Mouse (Mus musculus) v-Abl transformed pro-B cells (cell line): ENCODE results near the gene Mylk.

Source experiments
- in situ Hi-C, 2 experiments: fragments of 400-800 bp; cut with MboI; formaldehyde crosslinking; loops; one replicate each; pipeline ENCODE4 v1.15.1; 2025; ENCODE audit not compliant: unreplicated experiment in 2 of 2

Mylk gene

DNA sequence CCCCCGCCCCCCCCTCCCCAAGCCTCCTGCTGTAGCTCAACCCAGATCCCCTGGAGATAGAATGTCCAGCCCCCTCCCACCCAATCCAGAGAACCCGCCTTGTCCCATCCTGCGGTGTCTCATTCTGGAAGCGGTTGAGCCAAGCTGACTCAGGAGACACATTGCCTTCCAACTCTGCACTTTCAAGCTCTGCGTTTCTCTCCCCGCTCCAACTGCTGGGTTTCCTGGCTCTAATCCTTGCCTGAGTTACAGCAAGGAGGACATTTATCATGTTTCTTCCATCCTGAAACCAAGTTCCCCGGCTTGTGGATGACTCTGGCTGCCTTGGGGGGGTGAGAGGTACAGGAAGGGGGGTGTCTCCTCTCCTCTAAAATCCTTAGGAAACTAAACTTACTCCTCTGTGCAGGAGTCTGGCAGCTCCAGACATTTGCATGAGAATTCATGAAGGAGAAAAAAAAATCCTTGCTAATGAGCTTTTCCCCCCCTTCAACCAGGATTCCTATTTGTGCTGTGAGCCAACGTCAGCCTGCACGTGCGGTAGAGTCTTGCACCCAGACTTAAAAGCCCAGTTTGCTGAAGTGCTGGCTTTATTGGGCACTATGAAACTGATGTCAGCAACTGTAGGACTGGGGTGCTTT lies 256.0 kb downstream of the Mylk start:
- in situ Hi-C loops, result loop anchor here (25.0 kb wide), 1 partner anchor 314 kb away; the partner anchor contains the start of gene Ccdc14 (in 2 of the 2)

DNA sequence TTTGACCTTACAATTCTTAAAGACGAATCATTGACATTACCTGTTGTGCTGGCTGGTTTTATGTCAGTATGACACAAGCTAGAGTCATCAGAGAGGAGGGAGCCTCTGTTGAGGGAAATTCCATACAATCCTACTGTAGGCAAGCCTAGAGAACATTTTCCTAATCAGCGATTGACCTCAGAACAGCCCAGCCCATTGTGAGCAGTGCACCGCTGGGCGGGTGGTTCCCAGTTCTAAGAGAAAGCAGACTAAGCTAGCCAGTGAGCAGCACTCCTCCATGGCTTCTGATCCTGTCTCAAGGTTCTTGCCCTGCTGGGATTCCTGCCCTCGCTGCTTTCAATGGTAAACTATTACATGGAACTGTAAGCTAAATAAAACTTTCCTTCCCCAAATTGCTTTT lies 259.3 kb downstream of the Mylk start:
- in situ Hi-C loops, result loop anchor here (25.0 kb wide), 1 partner anchor 317 kb away; the partner anchor contains the start of gene Ccdc14 (in 2 of the 2)

DNA sequence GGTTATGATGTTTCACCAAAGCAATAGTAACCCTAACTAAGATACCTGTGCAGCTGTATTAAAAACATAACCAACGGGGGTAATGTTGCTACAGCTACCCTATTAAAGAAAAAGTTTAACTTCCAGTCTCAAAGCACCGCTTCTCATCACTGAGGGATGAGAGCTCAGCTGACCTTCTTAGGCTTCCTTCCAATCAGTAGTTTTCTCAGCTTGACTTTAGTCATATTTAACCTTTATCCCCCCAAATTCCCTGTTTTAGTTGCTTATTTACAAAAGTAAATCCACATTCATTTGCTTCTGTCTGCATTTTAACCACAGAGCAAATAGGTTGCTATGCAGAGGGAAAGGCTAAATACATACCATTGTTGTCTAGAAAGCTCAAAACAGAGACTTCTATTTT lies 259.7 kb downstream of the Mylk start:
- in situ Hi-C loops, result loop anchor here (25.0 kb wide), 1 partner anchor 317 kb away; the partner anchor contains the start of gene Ccdc14 (in 2 of the 2)

DNA sequence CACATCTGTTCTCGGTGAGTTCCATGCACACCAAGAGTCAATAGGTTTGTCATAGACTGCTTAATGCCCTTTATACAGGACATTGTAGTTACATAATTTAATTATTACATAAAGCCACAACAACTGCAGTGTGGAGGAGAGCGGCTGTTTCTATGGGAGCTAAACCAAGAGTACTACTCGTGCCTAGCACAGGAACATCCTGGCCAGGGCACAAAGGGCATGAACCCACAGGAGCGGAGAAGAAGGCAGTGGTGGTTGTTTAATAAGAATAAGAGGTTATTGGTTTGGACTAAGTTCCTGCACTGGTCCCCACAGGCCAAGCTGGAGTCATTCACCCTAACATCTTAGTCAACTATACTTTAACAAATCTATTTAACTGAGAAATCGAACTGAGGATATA lies 261.2 kb downstream of the Mylk start:
- in situ Hi-C loops, result loop anchor here (25.0 kb wide), 1 partner anchor 319 kb away; the partner anchor contains the start of gene Ccdc14 (in 2 of the 2)

DNA sequence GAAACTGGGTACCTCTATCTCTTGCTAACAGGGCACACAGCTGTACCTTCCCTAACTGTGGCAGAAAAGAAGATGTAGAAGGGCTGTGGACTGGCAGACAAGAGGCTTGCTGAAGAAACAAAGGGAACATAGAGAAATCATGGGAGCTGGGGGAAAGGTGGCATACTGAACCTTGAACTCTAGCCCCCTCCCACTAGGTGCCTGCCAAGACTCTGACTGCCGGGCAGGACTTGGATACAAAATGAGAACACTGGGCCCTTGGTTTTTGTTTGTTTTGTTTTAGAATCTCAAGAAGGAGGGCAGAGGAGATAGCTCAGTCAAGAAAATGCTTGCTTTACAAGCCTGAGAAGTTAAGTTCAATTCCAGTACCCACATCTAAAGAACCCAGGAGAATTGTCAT lies 262.4 kb downstream of the Mylk start:
- in situ Hi-C loops, result loop anchor here (25.0 kb wide), 1 partner anchor 320 kb away; the partner anchor contains the start of gene Ccdc14 (in 2 of the 2)

DNA sequence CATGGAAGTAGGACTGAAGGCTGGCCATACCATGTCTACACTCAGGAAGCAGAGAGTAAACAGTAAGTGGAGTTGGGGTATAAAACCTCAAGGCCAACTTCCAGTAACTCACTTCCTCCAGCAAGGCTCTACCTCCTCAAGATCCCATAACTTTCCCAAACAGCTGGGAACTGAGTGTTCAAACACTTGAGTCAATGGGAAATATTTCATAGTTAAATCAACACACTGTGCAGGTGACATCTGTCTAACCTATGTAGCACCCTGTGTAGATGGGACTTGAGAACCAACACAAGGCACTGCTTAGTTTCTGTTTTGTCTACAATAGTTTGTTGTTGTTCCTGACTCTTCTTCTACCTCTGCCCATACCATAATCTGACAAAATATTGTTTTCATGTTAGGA lies 263.4 kb downstream of the Mylk start:
- in situ Hi-C loops, result loop anchor here (25.0 kb wide), 1 partner anchor 321 kb away; the partner anchor contains the start of gene Ccdc14 (in 2 of the 2)

DNA sequence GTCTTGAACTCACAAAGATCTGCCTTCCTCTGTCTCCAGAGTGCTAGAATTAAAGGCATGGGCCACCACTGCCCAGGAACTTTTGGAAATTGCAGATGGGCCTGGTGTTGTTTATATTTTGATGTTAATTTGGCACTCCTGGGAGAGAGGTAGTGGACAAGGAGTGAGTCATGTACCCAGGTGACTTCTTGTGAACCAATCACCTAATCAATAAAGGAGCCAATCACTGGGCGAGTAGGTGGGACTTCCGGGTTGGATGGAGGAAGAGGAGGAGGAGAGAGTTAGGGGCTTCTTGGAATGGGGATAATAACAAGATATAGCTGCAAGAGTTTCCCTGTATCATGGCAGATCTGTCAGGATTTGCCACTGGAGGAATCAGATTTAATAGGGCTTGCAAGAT lies 268.5 kb downstream of the Mylk start:
- in situ Hi-C loops, result loop anchor here (25.0 kb wide), 1 partner anchor 326 kb away; the partner anchor contains the start of gene Ccdc14 (in 2 of the 2)

DNA sequence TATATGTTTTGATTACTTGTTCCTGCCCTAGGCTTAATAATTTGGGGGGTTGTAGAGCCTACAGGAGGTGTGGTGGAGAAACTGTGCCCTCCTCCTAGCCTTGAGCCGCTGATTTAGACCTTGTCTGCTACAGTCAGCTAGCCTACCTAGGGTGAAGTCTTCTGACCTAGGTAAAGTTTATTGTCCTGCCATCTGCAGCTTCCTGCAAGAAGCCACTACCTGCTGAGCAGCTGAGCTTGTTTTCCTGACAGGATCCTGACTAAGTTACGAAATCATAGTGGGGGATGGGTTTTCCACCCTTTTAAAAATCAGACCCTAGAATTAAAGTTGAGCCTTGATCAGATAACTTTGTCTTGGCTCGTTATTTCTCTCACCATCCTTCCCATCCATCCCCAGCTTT lies 271.5 kb downstream of the Mylk start:
- in situ Hi-C loops, result loop anchor here (25.0 kb wide), 1 partner anchor 329 kb away; the partner anchor contains the start of gene Ccdc14 (in 2 of the 2)

DNA sequence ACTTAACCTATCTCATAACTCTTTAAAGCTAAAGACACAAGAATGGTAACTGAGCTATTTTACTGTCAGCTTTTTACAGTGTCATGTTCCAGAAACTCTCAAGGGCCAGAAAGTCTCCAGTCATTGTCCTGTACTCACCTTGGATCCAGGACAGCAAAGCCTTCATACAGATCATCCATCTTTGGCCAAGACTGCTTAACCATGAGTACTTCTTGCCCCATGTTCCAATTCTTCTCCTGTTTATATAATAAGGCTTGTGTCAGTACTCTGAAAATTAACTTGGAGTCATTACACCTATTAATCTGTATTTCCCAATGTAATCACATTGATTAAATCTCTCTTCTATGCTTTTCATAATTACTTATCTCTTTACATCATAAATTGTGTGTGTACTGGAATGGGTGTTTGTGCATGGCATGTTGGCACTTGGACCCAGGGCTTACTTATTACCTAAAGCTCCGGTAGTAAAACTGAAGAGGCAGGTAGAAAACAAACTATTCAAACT lies 273.5 kb downstream of the Mylk start:
- in situ Hi-C loops, result loop anchor here (25.0 kb wide), 1 partner anchor 331 kb away; the partner anchor contains the start of gene Ccdc14 (in 2 of the 2)

DNA sequence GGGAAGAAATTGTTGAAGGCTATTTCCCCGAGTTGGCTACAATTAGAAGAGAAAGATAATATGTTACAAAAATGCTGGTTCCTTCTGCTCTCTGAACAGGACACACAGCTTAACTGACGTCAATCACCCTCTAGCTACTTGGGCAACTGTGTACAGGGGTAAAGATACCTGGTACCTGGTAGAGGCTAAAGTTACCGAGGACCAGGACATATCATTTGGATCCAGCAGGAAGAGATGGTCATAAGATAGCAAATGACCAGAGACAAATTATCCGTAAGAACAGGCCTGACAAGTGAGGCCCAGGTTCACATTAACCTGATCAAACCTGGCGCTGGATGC lies 276.9 kb downstream of the Mylk start:
- in situ Hi-C loops, result loop anchor here (25.0 kb wide), 1 partner anchor 335 kb away; the partner anchor contains the start of gene Ccdc14 (in 2 of the 2)

DNA sequence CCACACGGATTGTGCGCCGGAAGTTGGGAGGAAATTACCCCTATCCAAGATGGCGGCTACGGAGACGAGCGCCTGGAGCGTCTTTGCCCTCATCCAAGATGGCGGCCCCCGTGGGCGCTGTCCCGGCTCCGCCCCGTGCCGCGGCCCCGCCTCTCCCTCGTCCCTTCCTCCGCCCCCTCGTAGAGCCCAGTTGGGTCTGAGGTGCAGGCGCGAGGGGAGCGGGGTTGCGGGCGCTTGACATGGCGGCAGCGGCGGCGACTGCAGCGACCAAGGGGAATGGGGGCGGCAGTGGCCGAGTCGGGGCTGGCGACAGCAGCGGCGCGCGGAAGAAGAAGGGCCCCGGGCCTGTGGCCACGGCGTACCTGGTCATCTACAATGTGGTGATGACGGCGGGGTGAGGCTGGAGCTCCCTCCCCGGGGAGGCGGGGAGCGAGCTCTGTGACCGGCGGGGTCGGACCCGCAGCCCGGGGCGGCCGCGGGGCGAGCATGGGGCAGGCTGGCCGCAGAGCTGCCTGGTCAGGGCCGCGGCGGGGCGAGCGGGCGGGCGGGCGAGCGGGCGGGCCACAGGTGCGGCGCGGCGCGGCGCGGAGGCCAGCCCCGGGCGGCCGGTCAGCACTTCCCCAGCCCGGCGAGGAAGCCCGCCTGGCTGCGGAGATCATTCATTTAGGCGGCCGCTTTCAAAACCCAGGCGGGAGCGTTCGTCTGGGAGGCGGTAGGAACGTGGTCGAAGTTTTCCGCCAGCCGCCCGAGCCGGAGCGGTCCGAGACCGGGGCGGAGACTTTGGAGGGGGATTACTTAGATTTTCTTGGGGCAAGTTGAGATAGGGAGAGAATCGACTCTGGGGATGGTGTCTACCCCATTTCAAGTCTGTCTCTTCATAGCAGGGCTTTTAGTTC lies 277.5 kb downstream of the Mylk start, which contains the start of gene Hacd2:
Gene Hacd2, plus strand, starts transcription at position 187 of the 896 bp plus-strand sequence.
- in situ Hi-C loops, result loop anchor here (25.0 kb wide), 1 partner anchor 335 kb away; the partner anchor contains the start of gene Ccdc14 (in 2 of the 2)

DNA sequence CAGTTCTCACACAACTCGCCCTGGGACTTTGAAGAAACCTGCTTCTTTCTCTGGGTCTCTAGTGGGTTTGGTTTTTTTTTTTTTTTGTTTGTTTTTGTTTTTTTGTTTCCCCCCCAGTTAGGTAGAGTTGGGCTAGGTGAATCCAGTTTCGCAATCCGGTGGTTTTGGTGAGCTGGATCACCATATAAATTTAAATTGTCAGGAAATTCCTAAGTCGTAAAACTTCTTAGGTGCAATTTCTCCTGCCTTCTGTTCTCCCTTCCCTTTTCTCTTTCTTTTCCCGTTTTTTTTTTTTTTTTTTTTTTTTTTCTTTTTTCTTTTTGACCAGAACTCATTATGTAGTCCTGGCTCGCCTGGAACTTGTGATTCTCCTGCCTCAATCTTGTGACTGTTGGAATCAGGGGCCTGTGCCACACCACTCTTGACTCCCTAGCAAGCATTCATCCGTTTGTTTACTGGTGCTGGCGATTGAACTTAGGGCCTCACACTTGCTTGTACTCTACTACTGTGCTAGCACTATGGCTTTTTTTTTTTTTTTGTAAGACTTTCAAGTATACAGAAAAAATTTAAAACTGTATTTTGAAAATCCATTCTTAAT lies 278.2 kb downstream of the Mylk start:
- in situ Hi-C loops, result loop anchor here (25.0 kb wide), 1 partner anchor 336 kb away; the partner anchor contains the start of gene Ccdc14 (in 2 of the 2)

DNA sequence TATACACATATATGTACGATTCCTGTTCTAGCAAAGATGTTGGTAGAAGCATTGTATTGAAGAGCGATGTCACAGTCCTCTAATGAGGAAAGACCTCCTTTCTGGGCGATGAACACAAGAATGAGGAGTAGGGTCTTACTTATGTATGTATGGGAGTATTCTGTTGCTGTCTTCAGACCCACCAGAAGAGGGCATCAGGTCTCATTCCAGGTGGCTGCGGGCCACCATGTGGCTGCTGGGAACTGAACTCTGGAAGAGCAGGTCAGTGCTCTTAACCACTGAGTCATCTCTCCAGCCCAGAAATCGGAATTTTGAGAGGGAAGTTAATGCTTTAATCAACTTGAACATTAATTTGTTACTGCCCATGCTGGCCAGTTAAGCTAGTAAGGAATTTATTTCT lies 279.3 kb downstream of the Mylk start:
- in situ Hi-C loops, result loop anchor here (25.0 kb wide), 1 partner anchor 337 kb away; the partner anchor contains the start of gene Ccdc14 (in 2 of the 2)

DNA sequence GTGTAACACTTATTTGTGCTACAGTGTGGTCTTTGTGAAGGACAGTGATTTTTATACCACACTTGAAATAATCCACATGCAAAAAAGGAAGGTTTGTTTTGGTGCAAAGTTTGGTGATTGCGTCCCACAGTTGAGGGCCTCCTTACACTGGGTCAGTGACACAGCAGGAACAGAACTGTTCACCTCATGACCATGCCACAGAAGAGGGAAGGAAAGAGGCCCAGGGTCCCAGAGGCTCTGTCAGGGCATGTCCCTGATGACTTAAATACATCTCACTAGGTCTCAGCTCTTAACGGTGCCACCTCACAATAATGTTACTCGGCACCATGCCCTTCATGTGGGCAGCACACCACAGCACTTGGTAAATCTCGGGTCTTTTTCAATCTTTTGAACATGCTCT lies 280.3 kb downstream of the Mylk start:
- in situ Hi-C loops, result no loop called here

DNA sequence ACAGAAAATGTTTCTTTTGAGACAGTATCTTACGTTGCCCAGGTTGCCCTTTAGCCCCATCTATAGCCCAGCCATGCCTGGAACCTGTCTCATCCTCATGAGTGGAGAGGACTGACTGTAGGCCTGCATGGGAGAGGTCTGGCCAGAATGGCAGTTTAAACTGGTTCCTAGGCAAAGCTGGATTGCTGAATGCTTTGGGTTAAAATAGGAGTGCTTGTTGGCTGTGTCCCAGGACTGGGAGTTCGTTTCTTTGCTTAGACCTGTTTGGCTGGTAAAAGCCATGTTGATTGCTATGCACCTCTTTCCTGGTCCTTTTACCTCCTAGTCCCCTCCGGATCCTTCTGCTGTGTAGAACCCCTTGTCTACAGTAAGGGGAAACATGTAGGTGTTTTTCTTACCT lies 288.2 kb downstream of the Mylk start:
- in situ Hi-C loops, result no loop called here

DNA sequence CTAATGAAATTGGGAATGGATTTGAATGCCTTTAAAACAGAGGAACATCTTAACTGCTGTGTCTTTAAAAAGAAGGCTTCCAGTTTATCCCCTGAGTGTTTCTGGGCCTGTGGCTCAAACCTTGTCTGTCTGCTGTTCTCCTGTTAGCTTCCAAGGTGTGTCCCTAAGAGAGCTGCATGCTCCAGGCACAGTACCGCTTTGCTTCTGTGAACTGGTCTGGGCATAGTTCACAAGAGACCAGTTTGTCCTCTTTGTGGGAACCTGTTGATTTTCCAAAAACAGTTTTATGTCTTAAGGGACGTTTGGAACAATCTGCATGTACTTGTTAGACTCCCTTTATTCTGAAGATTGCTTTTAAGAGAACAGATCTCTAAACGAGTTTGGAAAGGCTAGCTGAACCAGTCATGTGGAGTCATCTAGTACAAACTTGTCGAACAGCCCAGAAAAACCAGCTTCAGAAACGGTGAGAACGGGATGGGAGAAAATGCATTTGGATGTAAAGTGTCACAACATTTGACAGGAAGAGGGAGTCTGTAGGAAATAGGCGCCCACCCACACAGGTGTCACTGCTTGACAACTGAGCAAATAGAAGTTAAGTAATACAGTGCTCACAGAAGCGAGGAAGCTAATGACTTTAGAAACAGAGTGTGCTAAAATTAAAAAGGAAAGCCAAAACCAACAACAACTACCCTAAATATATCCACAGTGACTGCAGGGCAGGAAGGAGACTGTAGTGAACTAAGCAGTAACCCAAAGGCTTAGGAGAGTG lies 289.0 kb downstream of the Mylk start:
- in situ Hi-C loops, result no loop called here

DNA sequence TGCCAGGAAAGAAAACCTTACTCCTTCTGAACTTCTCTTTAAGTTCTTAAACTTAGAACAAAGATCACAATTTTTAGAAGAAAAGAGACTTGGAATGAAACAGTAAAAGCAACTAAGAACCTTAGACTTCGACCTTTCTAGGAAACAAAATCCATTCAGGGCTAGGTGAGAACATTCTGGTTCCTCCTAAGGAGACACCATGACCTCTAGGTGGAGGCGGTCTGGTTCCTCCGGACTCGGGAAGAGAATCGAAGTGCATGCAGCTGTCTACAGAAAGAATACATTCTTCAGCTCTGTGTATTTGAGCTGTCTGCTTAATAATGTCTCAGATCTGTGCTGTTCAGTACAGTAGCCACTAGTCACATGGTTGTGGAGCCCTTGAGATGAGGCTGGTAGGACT lies 290.0 kb downstream of the Mylk start:
- in situ Hi-C loops, result no loop called here

DNA sequence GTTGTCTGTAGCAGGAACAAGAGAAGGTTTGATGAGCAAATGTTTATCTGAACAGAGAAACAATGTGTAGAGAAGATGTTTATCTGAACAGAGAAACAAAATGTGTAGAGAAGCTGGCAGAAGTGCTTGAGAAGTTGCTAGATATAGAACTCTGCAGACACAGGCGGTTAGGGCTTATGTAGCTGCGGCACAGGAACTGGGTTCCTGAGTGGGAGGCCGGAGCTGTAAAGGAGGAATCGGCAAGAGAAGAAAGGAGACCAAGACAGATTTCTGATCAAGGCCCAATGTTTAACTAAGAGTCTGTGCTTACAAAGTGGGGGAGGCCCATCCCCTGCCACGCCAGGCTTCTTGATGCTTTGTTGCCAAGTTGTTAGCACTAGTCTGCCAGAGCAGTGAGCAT lies 291.7 kb downstream of the Mylk start:
- in situ Hi-C loops, result no loop called here

DNA sequence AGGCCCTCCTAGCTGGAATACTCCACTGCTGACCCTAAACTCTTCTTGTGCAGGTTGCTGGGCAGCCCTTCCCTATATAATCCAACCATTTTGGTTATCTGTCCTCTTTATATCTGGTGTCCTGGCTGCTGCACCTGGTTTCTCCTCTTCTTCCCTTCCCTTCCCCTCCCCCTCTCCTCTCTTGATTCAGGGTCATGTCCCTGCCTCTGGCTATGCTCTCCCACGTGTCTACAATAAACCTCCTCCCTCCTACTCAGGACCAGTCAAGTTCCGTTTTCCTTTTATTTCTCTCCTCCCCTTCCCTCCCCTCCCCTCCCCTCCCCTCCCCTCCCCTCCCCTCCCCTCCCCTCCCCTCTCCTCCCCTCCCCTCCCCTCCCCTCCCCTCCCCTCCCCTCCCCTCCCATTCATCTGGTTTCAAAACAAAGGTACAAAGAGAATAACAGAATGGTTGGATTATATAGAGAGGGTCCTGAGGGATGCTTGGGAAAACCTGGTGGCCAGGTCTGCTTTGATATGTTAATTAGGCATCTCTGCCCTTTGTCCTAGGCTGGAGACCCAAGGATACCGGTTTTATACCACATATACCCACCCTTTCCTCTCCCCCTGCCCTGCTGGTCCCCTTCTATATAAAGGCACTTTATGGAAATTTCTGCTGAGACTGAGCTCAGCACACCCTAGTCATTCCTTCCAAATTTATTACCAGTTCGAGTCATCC lies 293.5 kb downstream of the Mylk start:
- in situ Hi-C loops, result no loop called here
